ENCODE assay signal across 9 mouse cellular contexts in the genomic region with DNA sequence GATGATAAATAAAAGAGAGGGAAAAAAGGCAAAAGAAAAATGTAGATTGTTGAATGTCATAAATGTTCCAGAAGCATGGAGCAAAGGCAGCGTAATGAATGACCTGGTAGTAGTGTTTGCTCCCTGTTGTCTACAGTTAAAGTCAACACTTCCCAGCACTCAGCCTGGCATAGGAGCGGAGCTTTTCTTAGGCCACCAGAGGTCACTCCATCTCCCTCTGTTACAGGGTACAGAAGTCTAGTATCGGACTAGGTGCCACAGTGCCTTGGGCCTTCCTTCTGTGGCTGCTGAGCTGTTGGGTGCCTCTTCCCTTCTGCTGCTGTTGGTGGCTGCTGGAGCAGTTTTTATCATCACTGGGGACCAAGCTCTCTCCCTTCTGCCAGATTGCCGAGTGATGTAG. TPM values are rescaled to one million over a fixed set of nuclear protein-coding genes. Genes with fewer than 3 reads are reported as not detected.
DNase-seq lines count a peak whose midpoint lies in the region; TF ChIP-seq lines count a peak whose summit lies in the region.
"Had no signal": no experiment of that assay in that cellular context is flagged by ENCODE, and none has a peak within 500 bp of the region (broad histone marks: within the 10 kb centered on the region; RNA-seq: fewer than 3 reads in every experiment).

No protein-coding gene starts in this region.

- H3K4me3 ChIP-seq in layer of hippocampus, adult 2 months, result no peak overlapping the region
- H3K4me3 ChIP-seq in cortical plate, adult 2 months (ENCODE audit: insufficient read depth, low read length), result no peak overlapping the region
- H3K4me3 ChIP-seq: hindbrain, embryonic 13.5 days had no signal

- DNase-seq in adrenal gland, adult 2 months, result peak; percentile 41
- no peak for DNase-seq in adrenal gland, adult 18-20 months (ENCODE audit: low spot score in 2 of 2)
- DNase-seq in layer of hippocampus, adult 2 months (ENCODE audit: low spot score in 2 of 2), result no peak
- no peak for DNase-seq in layer of hippocampus, adult 9-11 months
- DNase-seq in lung, postnatal 36 days, result peak; percentile 54
- DNase-seq in neural tube, embryonic 10.5 days (ENCODE audit: extremely low spot score, low spot score), result no peak
- DNase-seq in testis, postnatal 14 days (ENCODE audit: low spot score), result no peak

- TF ChIP-seq POLR2A in cortical plate, adult 2 months (IDR thresholded peaks at IDR 0.05; ENCODE audit: extremely low read depth, insufficient read depth, low read length), result no peak

- H3K27ac ChIP-seq in layer of hippocampus, adult 2 months, result no peak overlapping the region
- no peak overlapping the region for H3K27ac ChIP-seq in cortical plate, adult 2 months (ENCODE audit: insufficient read depth, low read length)
- H3K27ac ChIP-seq: hindbrain, embryonic 13.5 days had no signal

- no peaks in the 10 kb centered on the region for H3K4me1 ChIP-seq in cortical plate, adult 2 months (ENCODE audit: control insufficient read depth, insufficient read depth, low read length)
- H3K4me1 ChIP-seq: hindbrain, embryonic 13.5 days had no signal

- peak; percentile 73 for TF ChIP-seq CTCF in layer of hippocampus, adult 2 months (conservative IDR thresholded peaks at IDR 0.05)
- peak; percentile 53 for TF ChIP-seq CTCF in cortical plate, adult 2 months (IDR thresholded peaks at IDR 0.05; ENCODE audit: extremely low read depth, insufficient read depth, low read length)

RNA-seq across cellular contexts. Expression of a gene that starts 8.2 kb away (rescaled TPM):
- 10 to 100 TPM; 60.4 to 76.5 TPM for total RNA-seq in adrenal gland, adult 2 months (2021)
- 179 and 200 TPM in 2 replicates for polyA plus RNA-seq in adrenal gland, adult 2 months (2012; rRNA removed)
- 10 to 100 TPM; 76.4 to 78.7 TPM for total RNA-seq in adrenal gland, adult 18-20 months (2021)
- total RNA-seq in layer of hippocampus, adult 2 months (2021), result 10 to 100 TPM; 53.9 to 58.1 TPM
- polyA plus RNA-seq in cortical plate, adult 2 months (2012; rRNA removed), result 53.0 and 55.7 TPM in 2 replicates

RNA-seq across cellular contexts. Expression of a gene that starts 29.4 kb away (rescaled TPM):
- total RNA-seq in adrenal gland, adult 2 months (2021), result 1 to 10 TPM in 1 of 2 experiments, under 1 TPM in 1; 0.63 to 1.3 TPM
- polyA plus RNA-seq in adrenal gland, adult 2 months (2012; rRNA removed), result 0.35 and 0.48 TPM in 2 replicates
- 1 to 10 TPM; 1.1 to 1.2 TPM for total RNA-seq in adrenal gland, adult 18-20 months (2021)
- under 1 TPM; 0.54 to 0.92 TPM for total RNA-seq in layer of hippocampus, adult 2 months (2021)
- 1.3 TPM in 2 replicates for polyA plus RNA-seq in cortical plate, adult 2 months (2012; rRNA removed)

RNA-seq across cellular contexts. Expression of a gene that starts 40.3 kb away (rescaled TPM):
- 100 to 1,000 TPM; 178 to 276 TPM for total RNA-seq in adrenal gland, adult 2 months (2021)
- 11.9 and 15.8 TPM in 2 replicates for polyA plus RNA-seq in adrenal gland, adult 2 months (2012; rRNA removed)
- 100 to 1,000 TPM; 244 to 304 TPM for total RNA-seq in adrenal gland, adult 18-20 months (2021)
- total RNA-seq in layer of hippocampus, adult 2 months (2021), result 100 to 1,000 TPM; 169 to 194 TPM
- polyA plus RNA-seq in cortical plate, adult 2 months (2012; rRNA removed), result 460 and 497 TPM in 2 replicates

Comparison
In these comparisons a context has a peak if more than half of its experiments do, and no peak if none do; other contexts are left out.
1. DNase-seq: peak in adrenal gland, adult 2 months (single experiment) and lung, postnatal 36 days (single experiment); none in adrenal gland, adult 18-20 months (0 of 2), layer of hippocampus, adult 2 months (0 of 2), layer of hippocampus, adult 9-11 months (single experiment), neural tube, embryonic 10.5 days (single experiment) and testis, postnatal 14 days (single experiment).